Mouse (Mus musculus): Measurements from ENCODE around the gene Chrng. TPM values are rescaled to one million over a fixed set of nuclear protein-coding genes. Genes with fewer than 3 reads are reported as not detected.
A peak's percentile ranks its signal among the peaks of the same experiment; 100 is the strongest.

Chrng gene
- polyA plus RNA-seq, 1 experiment = not detected

GRCm38 (mm10) chr1:87243021-87243420, 38.6 kb downstream of the Chrng start:
- Histone ChIP-seq H3K27ac (ENCODE audit: insufficient read depth, low read length) (no peak overlapping the region), H3K4me3 (ENCODE audit: insufficient read depth, low read length) (no peak overlapping the region), H3K4me1 (ENCODE audit: control insufficient read depth, insufficient read depth, low read length) (peaks cover 4% of the 10 kb centered on the region; the same call in 1 of the 2 replicates)
- TF ChIP-seq POLR2A (IDR thresholded peaks at IDR 0.05; ENCODE audit: low read depth, low read length) (no peak), CTCF (IDR thresholded peaks at IDR 0.05; ENCODE audit: borderline replicate concordance, insufficient read depth, low read length) (no peak)

- TF ChIP-seq CTCF (IDR thresholded peaks at IDR 0.05; ENCODE audit: borderline replicate concordance, insufficient read depth, low read length) = no peak
- TF ChIP-seq POLR2A (IDR thresholded peaks at IDR 0.05; ENCODE audit: low read depth, low read length) = no peak
- Histone ChIP-seq H3K27ac (ENCODE audit: insufficient read depth, low read length) (no peak overlapping the region), H3K4me1 (ENCODE audit: control insufficient read depth, insufficient read depth, low read length) (no peaks in the 10 kb centered on the region), H3K4me3 (ENCODE audit: insufficient read depth, low read length) (no peak overlapping the region)
Observed at GRCm38 (mm10) chr1:87245430-87245829, 41.0 kb downstream of the Chrng start.

GRCm38 (mm10) chr1:87245929-87246815, 41.7 kb downstream of the Chrng start:
- no peak for TF ChIP-seq POLR2A (IDR thresholded peaks at IDR 0.05; ENCODE audit: low read depth, low read length)
- peak; percentile 83 for TF ChIP-seq CTCF (IDR thresholded peaks at IDR 0.05; ENCODE audit: borderline replicate concordance, insufficient read depth, low read length)
- Histone ChIP-seq H3K4me1 (ENCODE audit: control insufficient read depth, insufficient read depth, low read length) (no peaks in the 10 kb centered on the region), H3K4me3 (ENCODE audit: insufficient read depth, low read length) (no peak overlapping the region), H3K27ac (ENCODE audit: insufficient read depth, low read length) (no peak overlapping the region)

- TF ChIP-seq CTCF (IDR thresholded peaks at IDR 0.05; ENCODE audit: borderline replicate concordance, insufficient read depth, low read length) (no peak), POLR2A (IDR thresholded peaks at IDR 0.05; ENCODE audit: low read depth, low read length) (no peak)
- no peak overlapping the region for H3K4me3 ChIP-seq (ENCODE audit: insufficient read depth, low read length)
- no peaks in the 10 kb centered on the region; the same call in 1 of the 2 replicates for H3K4me1 ChIP-seq (ENCODE audit: control insufficient read depth, insufficient read depth, low read length)
- H3K27ac ChIP-seq (ENCODE audit: insufficient read depth, low read length) = no peak overlapping the region
Observed at GRCm38 (mm10) chr1:87252040-87252609, 47.7 kb downstream of the Chrng start.

- no peak overlapping the region for H3K27ac ChIP-seq (ENCODE audit: insufficient read depth, low read length)
- no peaks in the 10 kb centered on the region; the same call in 1 of the 2 replicates for H3K4me1 ChIP-seq (ENCODE audit: control insufficient read depth, insufficient read depth, low read length)
- no peak for TF ChIP-seq POLR2A (IDR thresholded peaks at IDR 0.05; ENCODE audit: low read depth, low read length)
- no peak for TF ChIP-seq CTCF (IDR thresholded peaks at IDR 0.05; ENCODE audit: borderline replicate concordance, insufficient read depth, low read length)
- no peak overlapping the region for H3K4me3 ChIP-seq (ENCODE audit: insufficient read depth, low read length)
Observed at GRCm38 (mm10) chr1:87255173-87255572, 50.7 kb downstream of the Chrng start.

- TF ChIP-seq POLR2A (IDR thresholded peaks at IDR 0.05; ENCODE audit: low read depth, low read length) (no peak), CTCF (IDR thresholded peaks at IDR 0.05; ENCODE audit: borderline replicate concordance, insufficient read depth, low read length) (no peak)
- Histone ChIP-seq H3K4me1 (ENCODE audit: control insufficient read depth, insufficient read depth, low read length) (no peaks in the 10 kb centered on the region; the same call in 1 of the 2 replicates), H3K4me3 (ENCODE audit: insufficient read depth, low read length) (no peak overlapping the region), H3K27ac (ENCODE audit: insufficient read depth, low read length) (no peak overlapping the region)
Observed at GRCm38 (mm10) chr1:87257691-87258090, 53.2 kb downstream of the Chrng start.

- TF ChIP-seq POLR2A (IDR thresholded peaks at IDR 0.05; ENCODE audit: low read depth, low read length) (no peak), CTCF (IDR thresholded peaks at IDR 0.05; ENCODE audit: borderline replicate concordance, insufficient read depth, low read length) (no peak)
- H3K4me1 ChIP-seq (ENCODE audit: control insufficient read depth, insufficient read depth, low read length) = no peaks in the 10 kb centered on the region; the same call in 1 of the 2 replicates
Observed at GRCm38 (mm10) chr1:87258484-87258883, 54.0 kb downstream of the Chrng start.

GRCm38 (mm10) chr1:87259316-87259715, 54.9 kb downstream of the Chrng start:
- Histone ChIP-seq H3K4me1 (ENCODE audit: control insufficient read depth, insufficient read depth, low read length) (no peaks in the 10 kb centered on the region; the same call in 1 of the 2 replicates), H3K27ac (ENCODE audit: insufficient read depth, low read length) (no peak overlapping the region), H3K4me3 (ENCODE audit: insufficient read depth, low read length) (no peak overlapping the region)
- TF ChIP-seq POLR2A (IDR thresholded peaks at IDR 0.05; ENCODE audit: low read depth, low read length) (no peak), CTCF (IDR thresholded peaks at IDR 0.05; ENCODE audit: borderline replicate concordance, insufficient read depth, low read length) (no peak)

More at GRCm38 (mm10) chr1:87258484-87258883, 54.0 kb downstream of the Chrng start:
- Histone ChIP-seq H3K4me3 (ENCODE audit: insufficient read depth, low read length) (no peak overlapping the region), H3K27ac (ENCODE audit: insufficient read depth, low read length) (no peak overlapping the region)

Other genes with a start within 250 kb of the Chrng start
- not detected in 2 replicates for gene Alppl2, start 114.7 kb upstream of the Chrng start, polyA plus RNA-seq (2011; ENCODE audit: insufficient read length, low read depth, missing spikeins)
- gene Alpi, start 103.1 kb upstream of the Chrng start, polyA plus RNA-seq (2011; ENCODE audit: insufficient read length, low read depth, missing spikeins) = not detected in 2 replicates
- not detected in 2 replicates for gene Akp3, start 79.7 kb upstream of the Chrng start, polyA plus RNA-seq (2011; ENCODE audit: insufficient read length, low read depth, missing spikeins)
- not detected in 2 replicates for gene Ecel1, start 48.1 kb upstream of the Chrng start, polyA plus RNA-seq (2011; ENCODE audit: insufficient read length, low read depth, missing spikeins)
- gene Prss56, start 21.3 kb upstream of the Chrng start, polyA plus RNA-seq (2011; ENCODE audit: insufficient read length, low read depth, missing spikeins) = not detected in 2 replicates
- not detected in 2 replicates for gene Chrnd, start 14.1 kb upstream of the Chrng start, polyA plus RNA-seq (2011; ENCODE audit: insufficient read length, low read depth, missing spikeins)
- 172 and 190 TPM in 2 replicates for gene Eif4e2, start 9.3 kb downstream of the Chrng start, polyA plus RNA-seq (2011; ENCODE audit: insufficient read length, low read depth, missing spikeins)
- gene Efhd1, start 59.7 kb downstream of the Chrng start, polyA plus RNA-seq (2011; ENCODE audit: insufficient read length, low read depth, missing spikeins) = 0.38 and 0.49 TPM in 2 replicates
- 76.1 and 82.9 TPM in 2 replicates for gene Gigyf2, start 122.3 kb downstream of the Chrng start, polyA plus RNA-seq (2011; ENCODE audit: insufficient read length, low read depth, missing spikeins)
- gene Kcnj13, start 190.1 kb downstream of the Chrng start, polyA plus RNA-seq (2011; ENCODE audit: insufficient read length, low read depth, missing spikeins) = not detected in 2 replicates